Comparison of ENCODE assay signal across 27 mouse cellular contexts in genomic region chr15:26716181-26716580, GRCm38 (mm10).
"Had no signal": no experiment of that assay in that cellular context is flagged by ENCODE, and none has a peak within 500 bp of the region (broad histone marks: within the 10 kb centered on the region; RNA-seq: fewer than 3 reads in every experiment).

No protein-coding gene starts in this region.

- H3K9ac ChIP-seq: heart, embryonic 13.5 days; heart, embryonic 15.5 days; hindbrain, embryonic 12.5 days; hindbrain, embryonic 15.5 days; kidney, embryonic 15.5 days; limb, embryonic 13.5 days; limb, embryonic 15.5 days; liver, embryonic 12.5 days; liver, embryonic 14.5 days had no signal

- ATAC-seq: hindbrain, postnatal 0 days; intestine, embryonic 16.5 days; liver, embryonic 12.5 days had no signal

- H3K36me3 ChIP-seq: heart, embryonic 13.5 days; heart, embryonic 15.5 days; hindbrain, embryonic 10.5 days; hindbrain, embryonic 12.5 days; hindbrain, embryonic 15.5 days; kidney, embryonic 15.5 days; limb, embryonic 13.5 days; limb, embryonic 15.5 days; liver, embryonic 12.5 days had no signal

- H3K4me2 ChIP-seq: heart, embryonic 11.5 days; heart, embryonic 13.5 days; heart, embryonic 15.5 days; hindbrain, embryonic 12.5 days; hindbrain, embryonic 15.5 days; kidney, embryonic 15.5 days; limb, embryonic 13.5 days; limb, embryonic 15.5 days; liver, embryonic 12.5 days had no signal

- H3K9me3 ChIP-seq: heart, embryonic 13.5 days; heart, embryonic 15.5 days; hindbrain, embryonic 10.5 days; hindbrain, embryonic 12.5 days; hindbrain, embryonic 15.5 days; kidney, embryonic 15.5 days; limb, embryonic 13.5 days; limb, embryonic 15.5 days; liver, embryonic 12.5 days had no signal

- H3K27me3 ChIP-seq: heart, embryonic 13.5 days; heart, embryonic 15.5 days; hindbrain, embryonic 12.5 days; hindbrain, embryonic 15.5 days; kidney, embryonic 15.5 days; limb, embryonic 13.5 days; limb, embryonic 15.5 days; liver, embryonic 12.5 days had no signal

- H3K4me3 ChIP-seq: heart, adult 2 months; heart, embryonic 13.5 days; heart, embryonic 15.5 days; hindbrain, embryonic 10.5 days; hindbrain, embryonic 12.5 days; hindbrain, embryonic 15.5 days; kidney, embryonic 15.5 days; limb, embryonic 13.5 days; limb, embryonic 15.5 days; liver, embryonic 12.5 days had no signal

- DNase-seq: gastrocnemius, postnatal 14 days; gastrocnemius, postnatal 36 days; heart, adult 11 months; heart, adult 2 months; heart, postnatal 4 days; kidney, adult 11 months; kidney, adult 2 months; kidney, adult 9 months; kidney, postnatal 14 days; kidney, postnatal 36 days; layer of hippocampus, postnatal 36 days; left cerebral cortex, postnatal 4 days; lung, adult 18-20 months had no signal

- H3K27ac ChIP-seq: heart, adult 2 months; heart, embryonic 13.5 days; heart, embryonic 15.5 days; hindbrain, embryonic 10.5 days; hindbrain, embryonic 12.5 days; hindbrain, embryonic 15.5 days; hindbrain, postnatal 0 days; kidney, embryonic 15.5 days; kidney, postnatal 0 days; limb, embryonic 13.5 days; limb, embryonic 15.5 days; liver, embryonic 12.5 days; liver, embryonic 14.5 days had no signal
